Mouse (Mus musculus) spleen, postnatal 10 days (tissue): ENCODE results near the gene Atp2b4.
"Not testable (repeated sequence)": the region's sequence is repeated elsewhere in the genome, so short reads cannot be mapped to it uniquely, and the experiment has no call there.

Source experiments
- DNase-seq, 2 experiments: peaks; one replicate each; pipeline ENCODE4 v3.0.0; 2021 to 2022; ENCODE audit warnings: low spot score in 2 of 2

The Atp2b4 gene

GRCm38 (mm10) chr1:133694876-133695275, 106.0 kb downstream of the Atp2b4 start:
- DNase-seq = peak in 1 of 2 experiments; percentile 66

DNA sequence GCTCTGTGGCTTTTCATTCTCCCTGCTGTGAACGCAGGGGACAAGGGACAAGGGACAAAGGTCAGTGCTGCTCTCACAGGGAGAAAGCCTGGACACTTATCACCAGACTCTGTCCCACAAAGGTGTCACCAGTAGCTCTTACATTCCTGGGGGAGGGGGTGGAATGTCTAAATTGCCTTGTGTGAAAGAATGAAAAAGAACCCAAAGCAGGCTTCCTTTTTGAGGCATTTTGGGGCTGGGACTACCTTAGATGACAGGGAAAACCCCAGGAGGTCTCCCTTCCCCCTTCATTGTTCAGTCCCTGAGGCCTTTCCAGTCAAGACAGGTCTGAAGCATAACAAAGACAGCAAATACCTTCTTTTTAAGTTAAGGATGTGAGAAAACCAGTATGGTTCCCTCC, 106.5 kb downstream of the Atp2b4 start:
- no peak for DNase-seq

- no peak for DNase-seq
These were observed 107.2 kb downstream of the Atp2b4 start for GRCm38 (mm10) chr1:133693536-133694114.

GRCm38 (mm10) chr1:133692195-133692594, 108.6 kb downstream of the Atp2b4 start:
- DNase-seq = no peak

- DNase-seq = no peak
These were observed 109.8 kb downstream of the Atp2b4 start for GRCm38 (mm10) chr1:133691046-133691445.

- peak; percentile 29 to 62 for DNase-seq
These were observed 110.9 kb downstream of the Atp2b4 start, which contains the start of gene Lax1 for GRCm38 (mm10) chr1:133689897-133690296. TSS of gene Lax1 (minus strand) at chr1:133690108.

DNA sequence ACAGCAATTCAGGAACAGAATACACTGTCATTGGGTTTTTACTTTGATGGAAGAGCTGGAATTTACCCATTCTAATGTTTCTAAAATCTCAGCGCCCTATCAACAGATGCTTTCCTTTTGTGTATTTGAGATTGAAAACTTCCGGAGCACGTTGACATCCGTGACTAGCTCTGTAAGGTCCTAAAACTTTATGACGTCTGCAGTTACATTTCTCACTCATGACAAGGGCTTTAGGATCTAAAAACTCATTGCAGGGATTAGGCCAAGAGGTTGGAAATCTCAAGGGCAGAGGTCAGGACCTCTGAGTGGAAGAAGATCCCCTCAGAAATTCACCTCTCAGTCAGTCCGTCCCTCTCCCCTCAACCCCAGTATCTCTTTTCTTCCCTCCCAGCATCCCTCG, 112.5 kb downstream of the Atp2b4 start:
- DNase-seq = no peak

DNA sequence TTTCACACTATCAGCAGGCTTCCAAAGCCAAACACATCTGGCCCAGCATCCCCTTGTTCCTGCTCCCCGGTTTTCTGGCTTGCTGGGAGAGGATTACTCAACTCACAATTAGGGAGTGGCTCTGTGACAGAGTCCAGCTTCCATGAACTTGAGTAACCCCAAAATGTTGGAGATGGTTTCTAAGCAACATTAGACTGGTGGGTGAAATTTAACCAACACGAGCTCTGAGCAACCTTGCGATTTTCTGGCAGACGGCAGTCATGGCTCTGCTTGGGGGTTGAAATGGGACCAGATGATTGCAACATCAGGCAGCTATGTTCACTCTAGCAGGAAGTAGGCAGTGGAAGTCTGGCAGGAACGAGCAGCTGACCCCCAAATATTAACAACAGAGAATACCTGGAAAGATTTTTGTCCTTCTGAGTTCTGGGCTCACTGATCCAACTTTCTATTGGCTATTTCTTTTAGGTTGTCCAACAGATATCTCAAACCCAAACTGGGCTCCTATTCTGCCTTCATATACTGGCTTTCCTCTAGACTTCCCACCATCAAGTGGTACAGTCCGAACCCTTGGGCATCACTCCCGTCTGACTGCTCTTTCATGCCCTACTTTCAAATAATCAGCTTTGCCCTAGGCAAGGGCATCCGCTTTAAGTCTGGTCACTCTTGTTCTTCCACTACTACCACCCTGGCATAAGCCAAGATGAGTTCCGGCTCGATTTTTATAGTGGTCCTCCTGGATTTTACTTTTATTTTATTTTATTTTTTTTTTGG, 114.9 kb downstream of the Atp2b4 start:
- DNase-seq = no peak

DNA sequence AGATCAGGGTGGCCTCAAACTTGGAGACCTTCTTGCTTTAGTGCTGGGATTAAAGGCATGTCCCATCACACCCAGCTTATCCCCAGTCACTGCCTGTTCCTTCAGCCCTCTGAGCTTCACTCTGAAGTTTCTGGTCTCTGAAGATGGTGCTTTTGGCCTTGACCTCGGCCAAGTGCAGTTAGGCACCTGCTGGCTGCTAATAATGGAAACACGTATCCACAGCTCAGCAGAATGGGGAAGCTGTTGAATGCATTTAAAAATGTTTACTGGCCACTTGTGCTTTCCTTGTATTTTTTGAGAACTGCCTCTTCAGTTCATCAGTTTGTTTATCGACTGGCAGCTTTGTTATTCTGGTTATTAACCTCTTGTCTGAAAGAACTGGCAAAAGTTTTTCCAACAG, 129.0 kb downstream of the Atp2b4 start:
- DNase-seq = no peak

DNA sequence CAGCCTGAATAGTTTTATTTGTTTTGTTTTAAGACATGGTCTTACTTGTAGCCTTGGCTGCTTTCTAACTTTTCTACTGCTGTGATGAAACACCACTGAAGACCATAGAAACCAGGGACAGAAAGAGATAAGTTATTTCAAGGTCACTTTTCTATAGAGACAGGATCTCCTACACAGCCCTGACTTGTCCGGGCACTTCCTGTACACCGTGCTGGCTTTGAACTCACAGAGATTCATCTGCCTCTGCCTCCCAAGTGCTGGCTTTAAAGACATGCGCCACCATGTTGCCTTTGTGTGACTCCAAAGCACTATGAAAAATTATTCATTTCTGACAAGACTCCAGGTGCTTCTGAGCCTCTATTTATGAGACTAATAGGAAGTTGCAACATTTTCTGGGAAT, 129.6 kb downstream of the Atp2b4 start:
- no peak for DNase-seq

GRCm38 (mm10) chr1:133670776-133671175, 130.1 kb downstream of the Atp2b4 start:
- no peak for DNase-seq

- DNase-seq = no peak
These were observed 130.7 kb downstream of the Atp2b4 start for GRCm38 (mm10) chr1:133670190-133670589.

DNA sequence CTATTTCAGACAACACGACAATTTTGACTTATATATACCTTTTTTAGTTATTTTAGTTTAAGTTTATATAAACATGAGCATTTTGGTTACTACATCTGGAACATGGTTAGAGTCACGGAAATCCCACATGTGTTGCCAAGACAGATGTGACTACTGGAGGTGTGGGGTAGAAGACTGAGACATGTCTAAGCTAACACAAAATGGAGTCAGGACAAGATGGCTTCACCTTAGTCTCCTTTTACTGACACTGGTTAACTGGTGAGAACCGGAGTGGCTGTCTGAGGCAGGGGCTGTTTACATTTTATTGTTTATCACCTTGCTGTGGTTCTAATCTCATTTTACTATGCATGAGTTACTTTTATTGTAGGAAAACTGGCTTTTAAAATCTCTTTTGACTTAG, 132.2 kb downstream of the Atp2b4 start:
- DNase-seq = no peak

GRCm38 (mm10) chr1:133667721-133668120, 133.1 kb downstream of the Atp2b4 start:
- no peak for DNase-seq

- DNase-seq = not testable (repeated sequence)
These were observed 135.1 kb downstream of the Atp2b4 start for GRCm38 (mm10) chr1:133665713-133666112.

GRCm38 (mm10) chr1:133664203-133664970, 136.5 kb downstream of the Atp2b4 start:
- no peak for DNase-seq

DNA sequence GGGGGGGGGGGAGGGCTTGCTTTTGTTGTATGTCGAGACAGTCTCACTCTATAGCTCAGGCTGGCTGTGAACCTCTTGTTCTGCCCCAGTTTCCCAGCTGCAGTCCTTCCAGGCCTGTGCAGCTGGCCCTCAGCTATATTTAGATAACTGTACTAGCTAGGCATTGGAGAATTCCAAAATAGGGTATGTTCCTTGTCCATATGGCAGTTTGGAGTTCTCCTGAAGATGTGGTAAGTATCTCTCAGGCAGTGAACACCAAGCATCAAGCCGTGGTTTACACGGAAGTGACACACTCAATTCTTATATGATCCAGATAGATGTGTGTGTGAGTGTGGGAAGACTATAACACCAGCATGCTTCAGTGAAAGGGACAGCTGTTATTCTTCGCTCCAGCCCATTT, 137.4 kb downstream of the Atp2b4 start:
- no peak for DNase-seq

- no peak for DNase-seq
These were observed 137.9 kb downstream of the Atp2b4 start for GRCm38 (mm10) chr1:133662941-133663340.

DNA sequence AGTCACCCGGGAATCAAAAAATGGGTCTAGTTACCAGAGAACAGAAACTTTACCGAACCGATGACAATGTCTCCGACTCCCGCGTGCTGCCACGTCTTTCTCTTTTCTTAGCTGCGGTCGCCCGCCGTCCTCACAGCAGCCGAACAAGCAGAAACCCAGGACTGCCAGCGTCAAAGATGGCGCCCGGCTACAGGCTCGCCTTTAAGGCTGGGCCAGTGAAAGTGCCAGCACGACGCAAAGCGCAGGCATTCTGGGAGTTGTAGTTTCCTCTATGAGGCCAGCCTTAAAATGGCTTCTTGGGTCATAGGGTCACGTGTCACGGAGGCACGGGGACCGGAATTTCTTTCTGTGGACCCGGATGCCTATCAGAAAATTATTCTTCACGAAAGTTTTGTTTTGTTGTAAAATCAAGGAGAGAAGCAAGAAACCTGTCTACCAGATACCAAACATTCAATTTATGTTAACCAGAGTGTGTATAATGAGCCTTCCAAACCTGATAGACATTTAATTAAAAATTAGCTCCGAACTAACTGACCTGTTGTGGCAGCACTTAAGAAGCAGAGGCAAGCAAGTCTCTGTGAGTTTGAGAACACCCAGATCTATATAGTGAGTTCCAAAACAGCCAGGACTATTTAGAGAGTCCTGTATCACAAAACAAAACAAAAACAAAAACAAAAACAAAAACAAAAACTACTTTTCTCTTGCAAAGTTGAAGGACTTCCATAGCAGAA, 139.5 kb downstream of the Atp2b4 start, which contains the start of gene Gm38394:
Gene Gm38394 (minus strand): TSS at position 116 of the 731 bp plus-strand sequence.
- peak; percentile 87 to 93 for DNase-seq

GRCm38 (mm10) chr1:133660466-133661202, 140.2 kb downstream of the Atp2b4 start, which contains the start of gene Zbed6:
TSS of gene Zbed6 (minus strand) at chr1:133660885.
- DNase-seq = peak; percentile 57 to 70

DNA sequence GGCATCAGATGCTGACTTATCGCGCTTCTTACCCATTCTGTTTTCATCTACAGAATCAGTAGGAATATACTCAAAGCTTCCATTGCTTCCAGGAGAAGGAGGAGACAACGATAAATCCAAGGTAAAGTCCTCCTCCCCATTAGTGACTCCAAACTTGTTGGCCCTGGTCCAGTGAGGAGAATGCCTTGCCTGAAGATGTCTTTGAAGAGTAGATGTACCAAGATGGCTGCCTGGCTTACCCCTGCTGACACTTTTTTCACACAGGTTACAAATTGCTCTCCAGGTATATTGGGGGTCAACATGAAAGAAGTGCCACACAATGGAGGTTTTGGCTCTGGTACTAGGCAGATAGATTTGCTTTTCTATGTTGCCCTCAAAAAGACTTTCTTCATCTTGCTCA, 142.0 kb downstream of the Atp2b4 start:
- no peak for DNase-seq
